Mouse (Mus musculus): ENCODE measurements around the gene Dhrs7b. TPM values are rescaled to one million over a fixed set of nuclear protein-coding genes. Genes with fewer than 3 reads are reported as not detected.
"Not testable (repeated sequence)": the region's sequence is repeated elsewhere in the genome, so short reads cannot be mapped to it uniquely, and the experiment has no call there.

Dhrs7b gene
- polyA plus RNA-seq, 1 experiment from 2014 or later: 39.5 TPM

DNA sequence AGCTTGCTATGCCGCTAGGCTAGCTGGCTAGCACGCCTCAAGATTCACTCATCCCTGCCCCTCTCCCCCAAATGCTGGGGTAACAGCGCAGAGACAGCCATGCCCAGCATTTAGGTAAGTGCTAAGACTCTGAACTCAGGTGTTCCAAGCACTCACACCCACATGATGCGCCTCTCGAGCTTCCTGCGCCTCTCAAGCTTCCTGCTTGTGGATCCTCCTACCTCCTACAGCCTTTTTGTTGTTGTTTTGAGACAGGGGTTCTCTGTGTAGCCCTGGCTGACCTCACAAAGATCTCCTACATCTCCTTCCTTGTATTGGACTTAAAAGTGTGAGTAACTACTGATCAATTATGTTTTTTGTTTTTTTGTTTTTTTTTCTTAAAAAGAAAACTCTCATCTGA is 42.7 kb downstream of the Dhrs7b start:
- 81% methylated on average over 6 of the region's 6 CpGs for WGBS

GRCm38 (mm10) chr11:60878056-60878612 is 47.7 kb downstream of the Dhrs7b start:
- WGBS: under 1% methylated on average over 50 of the region's 52 CpGs
- peak overlapping the region; percentile 72 for H3K4me2 ChIP-seq
- H3K4me3 ChIP-seq: peak overlapping the region; percentile 100

More for the DNA sequence above, 42.7 kb downstream of the Dhrs7b start:
- Histone ChIP-seq H3K27ac (no peak overlapping the region; the same call in none of the 2 replicates), H3K9me3 (no peaks in the 10 kb centered on the region), H3K9ac (no peak overlapping the region), H3K4me1 (peaks cover 46% of the 10 kb centered on the region), H3K36me3 (peaks cover 16% of the 10 kb centered on the region), H3K27me3 (no peaks in the 10 kb centered on the region), H3K4me2 (no peak overlapping the region), H3K4me3 (no peak overlapping the region)
- no peak for ATAC-seq (ENCODE audit: insufficient number of reproducible peaks, insufficient read depth, low FRiP score, low TSS enrichment, low read depth)

GRCm38 (mm10) chr11:60878675-60879294 is 48.4 kb downstream of the Dhrs7b start, which contains the start of gene Tmem11:
Gene Tmem11 (minus strand): TSS chr11:60879272.
- ATAC-seq (ENCODE audit: insufficient number of reproducible peaks, insufficient read depth, low FRiP score, low TSS enrichment, low read depth): peak; percentile 99
- Histone ChIP-seq H3K9ac (peak within 1 kb of the TSS; percentile 94), H3K36me3 (peaks cover 8% of the 10 kb centered on the region; the same call in 1 of the 2 replicates), H3K4me3 (peak within 1 kb of the TSS; percentile 100), H3K4me1 (peaks cover 48% of the 10 kb centered on the region), H3K9me3 (no peaks in the 10 kb centered on the region), H3K27me3 (no peaks in the 10 kb centered on the region), H3K4me2 (peak within 1 kb of the TSS; percentile 72), H3K27ac (peak within 1 kb of the TSS; percentile 97)
- under 1% methylated on average over 62 of the region's 62 CpGs for WGBS

More at GRCm38 (mm10) chr11:60878056-60878612, 47.7 kb downstream of the Dhrs7b start:
- no peaks in the 10 kb centered on the region for H3K9me3 ChIP-seq
- H3K4me1 ChIP-seq: peaks cover 49% of the 10 kb centered on the region
- no peaks in the 10 kb centered on the region for H3K27me3 ChIP-seq
- H3K27ac ChIP-seq: peak overlapping the region; percentile 97
- H3K9ac ChIP-seq: peak overlapping the region; percentile 94
- ATAC-seq (ENCODE audit: insufficient number of reproducible peaks, insufficient read depth, low FRiP score, low TSS enrichment, low read depth): peak; percentile 74
- H3K36me3 ChIP-seq: peaks cover 8% of the 10 kb centered on the region; the same call in 1 of the 2 replicates

DNA sequence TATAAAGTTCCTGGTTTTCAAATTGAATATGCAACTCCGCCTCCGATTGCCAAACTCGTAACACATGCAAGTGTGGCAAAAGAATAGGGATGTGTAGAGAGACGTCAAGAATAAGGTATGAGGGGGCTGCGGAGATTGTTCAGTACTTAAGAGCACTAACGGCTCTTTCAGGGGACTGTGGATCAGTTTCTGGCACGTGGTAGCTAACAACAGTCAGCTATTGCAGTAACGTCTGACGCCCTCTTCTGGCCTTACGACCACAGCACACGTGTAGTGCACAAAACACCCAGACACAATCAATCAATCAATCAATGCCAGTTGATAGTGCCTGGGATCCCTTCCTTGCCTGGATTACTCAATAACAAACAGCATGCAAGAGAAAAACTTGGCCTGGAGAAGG is 49.0 kb downstream of the Dhrs7b start:
- 2% methylated on average over 11 of the region's 11 CpGs for WGBS
- ATAC-seq (ENCODE audit: insufficient number of reproducible peaks, insufficient read depth, low FRiP score, low TSS enrichment, low read depth): no peak
- Histone ChIP-seq H3K27ac (peak overlapping the region; percentile 97), H3K36me3 (peaks cover 5% of the 10 kb centered on the region; the same call in 1 of the 2 replicates), H3K4me1 (peaks cover 42% of the 10 kb centered on the region), H3K4me3 (peak overlapping the region; percentile 100), H3K4me2 (peak overlapping the region; percentile 72), H3K9ac (peak overlapping the region; percentile 94), H3K27me3 (no peaks in the 10 kb centered on the region), H3K9me3 (no peaks in the 10 kb centered on the region)

GRCm38 (mm10) chr11:60880559-60880958 is 50.1 kb downstream of the Dhrs7b start:
- Histone ChIP-seq H3K36me3 (no peaks in the 10 kb centered on the region), H3K4me3 (no peak overlapping the region), H3K4me1 (peaks cover 30% of the 10 kb centered on the region), H3K9ac (no peak overlapping the region), H3K27ac (no peak overlapping the region), H3K4me2 (no peak overlapping the region), H3K9me3 (no peaks in the 10 kb centered on the region), H3K27me3 (no peaks in the 10 kb centered on the region)
- 90% methylated on average over 4 of the region's 4 CpGs for WGBS
- ATAC-seq (ENCODE audit: insufficient number of reproducible peaks, insufficient read depth, low FRiP score, low TSS enrichment, low read depth): no peak

DNA sequence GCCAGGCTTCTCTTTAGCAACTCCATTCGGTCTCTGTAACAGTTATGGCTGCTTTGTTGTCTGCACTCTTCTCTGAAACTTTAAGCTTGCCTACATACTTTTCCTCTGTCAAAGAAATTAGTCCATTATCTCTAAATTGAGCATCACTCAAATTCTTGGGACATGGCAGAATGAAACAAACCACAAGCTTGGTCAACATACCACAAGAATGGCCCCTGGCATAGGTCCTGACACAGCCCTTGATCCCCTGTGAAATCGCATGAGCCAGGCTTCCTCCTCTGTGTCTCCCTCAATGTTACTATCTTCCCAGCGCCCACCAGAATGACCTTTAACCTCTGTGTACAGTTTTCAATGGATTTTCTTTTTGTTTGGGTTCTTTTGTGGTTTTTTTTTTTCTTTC is 52.0 kb downstream of the Dhrs7b start:
- 72% methylated on average over 3 of the region's 3 CpGs for WGBS
- H3K9ac ChIP-seq: no peak overlapping the region
- no peaks in the 10 kb centered on the region for H3K9me3 ChIP-seq
- H3K4me1 ChIP-seq: peaks cover 12% of the 10 kb centered on the region
- no peak overlapping the region for H3K4me3 ChIP-seq
- H3K27ac ChIP-seq: no peak overlapping the region
- H3K36me3 ChIP-seq: no peaks in the 10 kb centered on the region
- ATAC-seq (ENCODE audit: insufficient number of reproducible peaks, insufficient read depth, low FRiP score, low TSS enrichment, low read depth): no peak
- H3K27me3 ChIP-seq: no peaks in the 10 kb centered on the region
- H3K4me2 ChIP-seq: no peak overlapping the region

GRCm38 (mm10) chr11:60886986-60887385 is 56.6 kb downstream of the Dhrs7b start:
- not testable (repeated sequence) for H3K4me1 ChIP-seq; H3K27ac ChIP-seq; H3K4me3 ChIP-seq; H3K36me3 ChIP-seq; H3K4me2 ChIP-seq; H3K27me3 ChIP-seq; ATAC-seq (ENCODE audit: insufficient number of reproducible peaks, insufficient read depth, low FRiP score, low TSS enrichment, low read depth); H3K9me3 ChIP-seq; H3K9ac ChIP-seq
- WGBS: 81% methylated on average over 3 of the region's 3 CpGs

DNA sequence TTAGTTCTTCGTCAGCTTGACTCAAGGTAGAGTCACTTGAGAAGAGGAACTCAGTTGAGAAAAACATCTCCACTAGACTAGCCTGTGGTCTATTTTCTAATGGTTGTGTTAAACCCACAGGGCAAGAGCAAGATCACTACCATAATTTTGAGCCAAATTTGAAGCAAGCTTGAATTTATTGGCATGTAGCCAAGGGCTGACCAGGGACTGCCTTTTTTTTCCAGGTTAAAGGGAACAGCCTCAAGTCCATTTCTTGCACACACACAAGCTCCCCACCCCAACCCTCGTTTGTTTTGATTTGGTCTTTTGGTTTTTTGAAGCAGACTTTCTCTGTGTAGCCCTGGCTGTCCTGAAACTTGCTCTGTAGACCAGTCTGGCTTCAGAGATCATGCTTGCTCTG is 59.4 kb downstream of the Dhrs7b start:
- 49% methylated on average over 2 of the region's 2 CpGs for WGBS
- no peaks in the 10 kb centered on the region for H3K4me1 ChIP-seq
- no peaks in the 10 kb centered on the region for H3K27me3 ChIP-seq
- no peaks in the 10 kb centered on the region for H3K36me3 ChIP-seq
- no peak overlapping the region for H3K4me3 ChIP-seq
- no peak for ATAC-seq (ENCODE audit: insufficient number of reproducible peaks, insufficient read depth, low FRiP score, low TSS enrichment, low read depth)
- H3K4me2 ChIP-seq: no peak overlapping the region
- no peaks in the 10 kb centered on the region for H3K9me3 ChIP-seq
- H3K27ac ChIP-seq: no peak overlapping the region
- no peak overlapping the region for H3K9ac ChIP-seq

DNA sequence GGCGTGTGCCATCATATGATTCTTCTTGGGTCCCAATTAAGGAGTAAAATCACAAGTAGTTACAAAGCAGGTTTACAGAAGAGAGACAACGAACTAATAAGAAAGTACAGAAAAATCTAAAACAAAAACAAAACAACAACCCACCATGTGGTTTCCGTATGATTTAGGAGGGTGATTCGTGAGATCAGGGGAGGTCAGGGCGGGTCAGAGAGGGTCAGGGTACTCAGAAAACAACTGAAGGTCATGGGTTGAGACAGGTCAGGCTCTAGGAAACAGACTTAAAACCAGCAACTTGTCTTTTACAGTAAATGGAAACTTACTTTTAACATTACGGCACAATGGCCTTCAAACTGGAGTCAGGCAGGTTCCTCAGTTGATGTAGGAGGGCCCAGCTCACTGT is 59.9 kb downstream of the Dhrs7b start:
- no peaks in the 10 kb centered on the region for H3K27me3 ChIP-seq
- no peak overlapping the region for H3K9ac ChIP-seq
- no peak overlapping the region for H3K27ac ChIP-seq
- no peak for ATAC-seq (ENCODE audit: insufficient number of reproducible peaks, insufficient read depth, low FRiP score, low TSS enrichment, low read depth)
- H3K4me2 ChIP-seq: no peak overlapping the region
- H3K9me3 ChIP-seq: no peaks in the 10 kb centered on the region
- no peaks in the 10 kb centered on the region for H3K36me3 ChIP-seq
- no peaks in the 10 kb centered on the region for H3K4me1 ChIP-seq
- H3K4me3 ChIP-seq: no peak overlapping the region
- 42% methylated on average over 6 of the region's 6 CpGs for WGBS

DNA sequence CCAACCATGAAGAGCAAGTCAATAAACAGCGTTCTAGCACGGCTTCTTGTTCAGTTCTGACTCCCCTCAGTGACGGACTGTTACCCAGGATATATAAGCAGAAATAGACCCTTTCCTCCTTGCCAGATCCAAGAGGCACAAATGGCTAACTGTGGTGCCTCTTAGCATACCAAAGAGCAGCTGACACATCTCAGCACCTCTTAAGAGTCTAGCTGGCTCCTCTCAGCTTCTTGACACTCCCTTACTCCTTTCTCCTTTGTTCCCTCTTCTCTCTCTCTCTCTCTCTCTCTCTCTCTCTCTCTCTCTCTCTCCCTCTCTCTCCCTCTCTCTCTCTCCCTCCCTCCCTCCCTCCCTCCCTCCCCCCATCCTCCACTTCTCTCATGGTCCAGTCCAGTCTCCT is 60.3 kb downstream of the Dhrs7b start:
- Histone ChIP-seq H3K4me3 (no peak overlapping the region), H3K4me2 (no peak overlapping the region), H3K27me3 (no peaks in the 10 kb centered on the region), H3K9me3 (no peaks in the 10 kb centered on the region), H3K36me3 (no peaks in the 10 kb centered on the region), H3K9ac (no peak overlapping the region), H3K27ac (no peak overlapping the region), H3K4me1 (peaks cover 3% of the 10 kb centered on the region)
- no peak for ATAC-seq (ENCODE audit: insufficient number of reproducible peaks, insufficient read depth, low FRiP score, low TSS enrichment, low read depth)
- 46% methylated on average over 3 of the region's 3 CpGs for WGBS

DNA sequence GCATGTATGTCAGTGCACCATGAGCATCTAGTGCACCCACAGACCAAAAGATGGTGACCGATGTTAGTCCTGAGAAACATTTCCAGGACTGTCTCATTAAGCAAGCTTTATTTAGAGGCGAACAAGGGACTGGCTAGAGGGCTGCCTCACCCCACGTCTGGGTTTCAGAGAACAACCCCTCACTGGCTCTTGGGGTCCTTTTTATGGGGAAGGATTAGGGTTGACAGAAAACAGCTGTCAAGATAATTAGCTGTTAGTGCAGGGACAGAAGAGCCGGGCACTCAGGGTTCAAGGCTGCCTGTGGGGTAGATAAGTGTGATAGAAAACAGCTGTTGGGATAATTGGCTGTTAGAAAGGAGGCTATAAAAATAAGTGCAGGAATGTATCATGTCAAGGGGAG is 65.5 kb downstream of the Dhrs7b start:
- Histone ChIP-seq H3K4me1 (peaks cover 7% of the 10 kb centered on the region), H3K27ac (no peak overlapping the region), H3K4me2 (no peak overlapping the region), H3K4me3 (no peak overlapping the region), H3K9me3 (no peaks in the 10 kb centered on the region), H3K9ac (no peak overlapping the region), H3K36me3 (no peaks in the 10 kb centered on the region), H3K27me3 (no peaks in the 10 kb centered on the region)
- 10% methylated on average over 4 of the region's 4 CpGs for WGBS
- no peak for ATAC-seq (ENCODE audit: insufficient number of reproducible peaks, insufficient read depth, low FRiP score, low TSS enrichment, low read depth)

- H3K4me2 ChIP-seq: no peak overlapping the region
- H3K27me3 ChIP-seq: no peaks in the 10 kb centered on the region
- no peak overlapping the region for H3K9ac ChIP-seq
- H3K9me3 ChIP-seq: no peaks in the 10 kb centered on the region
- H3K27ac ChIP-seq: no peak overlapping the region
- no peak overlapping the region for H3K4me3 ChIP-seq
- WGBS: 63% methylated on average over 7 of the region's 7 CpGs
- no peak for ATAC-seq (ENCODE audit: insufficient number of reproducible peaks, insufficient read depth, low FRiP score, low TSS enrichment, low read depth)
- peaks cover 5% of the 10 kb centered on the region; the same call in 1 of the 2 replicates for H3K4me1 ChIP-seq
- peaks cover 39% of the 10 kb centered on the region for H3K36me3 ChIP-seq
These were observed 71.6 kb downstream of the Dhrs7b start for GRCm38 (mm10) chr11:60902001-60902400.

Data from embryonic facial prominence, embryonic 13.5 days (tissue).